Mouse (Mus musculus) lung, embryonic 15.5 days (tissue): ENCODE data around the gene Asb8. TPM values are rescaled to one million over a fixed set of nuclear protein-coding genes. Genes with fewer than 3 reads are reported as not detected.

Source experiments
- ATAC-seq: fragments of 200-750 bp; cut with Nextera tagmentation; 2 replicates; pipeline ENCODE4 v1.8.0; 2017; ENCODE audit warnings: moderate number of reproducible peaks, borderline replicate concordance; ENCODE audit not compliant: low FRiP score, low TSS enrichment; ENCODE audit errors: extremely low read depth
- H3K27ac ChIP-seq: fragments of 300-500 bp; sonication (generic); 2 replicates; pipeline ENCODE4 v1.5.1; 2015; ENCODE audit warnings: moderate library complexity, mild to moderate bottlenecking, inconsistent platforms
- H3K27me3 ChIP-seq: fragments of 300-500 bp; sonication (generic); 2 replicates; pipeline ENCODE4 v1.6.1; 2015; ENCODE audit warnings: inconsistent platforms
- H3K36me3 ChIP-seq: fragments of 300-500 bp; sonication (generic); 2 replicates; pipeline ENCODE4 v1.6.1; 2015; ENCODE audit warnings: inconsistent platforms
- H3K4me1 ChIP-seq: fragments of 300-500 bp; sonication (generic); 2 replicates; pipeline ENCODE4 v1.6.1; 2015; ENCODE audit warnings: inconsistent platforms
- H3K4me2 ChIP-seq: fragments of 300-500 bp; sonication (generic); 2 replicates; pipeline ENCODE4 v1.6.1; 2015; ENCODE audit warnings: inconsistent platforms, mild to moderate bottlenecking, moderate library complexity
- H3K4me3 ChIP-seq: fragments of 300-500 bp; sonication (generic); 2 replicates; pipeline ENCODE4 v1.5.1; 2015; ENCODE audit warnings: mild to moderate bottlenecking, inconsistent platforms
- H3K9ac ChIP-seq: fragments of 300-500 bp; sonication (generic); 2 replicates; pipeline ENCODE4 v1.6.1; 2015; ENCODE audit warnings: inconsistent platforms
- H3K9me3 ChIP-seq: fragments of 300-500 bp; sonication (generic); 2 replicates; pipeline ENCODE4 v1.6.1; 2016; ENCODE audit warnings: inconsistent platforms
- WGBS: fragments of 180-500 bp; shearing (Covaris S2); methylation state at CpG from one replicate; pipeline ENCODE4 v1.1.7; 2015; 5-methylcytosine and 5-hydroxymethylcytosine counted together
- polyA plus RNA-seq: library from polyadenylated mRNA; unstranded; fragments of >200 nt; fragmentation: Nextera tagmentation; extraction: Ambion mirVana; gene quantifications from 2 replicates; pipeline ENCODE4 v1.2.1, GENCODE M21; 2015

The Asb8 gene
- 43.6 and 44.4 TPM in 2 replicates for polyA plus RNA-seq

DNA sequence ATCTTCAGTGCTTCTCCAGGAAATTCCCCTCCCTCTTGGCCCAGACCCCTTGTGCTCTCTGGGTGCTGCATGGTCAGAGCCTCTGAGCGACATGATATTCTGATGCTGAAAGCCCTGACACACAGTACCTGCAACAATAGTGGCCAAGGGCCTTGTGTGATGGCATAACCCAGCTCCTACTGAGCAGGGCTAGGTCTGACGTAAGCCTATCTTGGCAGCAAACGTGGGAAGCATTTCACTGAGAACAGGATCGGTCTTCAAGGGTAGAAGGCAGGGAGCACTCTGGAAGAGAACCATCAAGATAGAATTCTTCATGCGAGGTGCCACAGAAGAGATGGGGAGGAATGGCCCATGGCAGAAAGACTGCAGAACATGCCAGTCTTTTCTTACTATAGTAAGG, at the start of gene Asb8:
Asb8 (minus strand) TSS at position 101 of the 400 bp plus-strand sequence.
- no peak within 1 kb of the TSS for H3K27ac ChIP-seq
- no peak for ATAC-seq
- H3K36me3 ChIP-seq, result no peaks in the 10 kb centered on the region
- no peak within 1 kb of the TSS for H3K4me2 ChIP-seq
- H3K9me3 ChIP-seq, result no peaks in the 10 kb centered on the region
- 69% methylated on average over 5 of the region's 5 CpGs for WGBS
- no peak within 1 kb of the TSS for H3K4me3 ChIP-seq
- peaks cover 11% of the 10 kb centered on the region for H3K4me1 ChIP-seq
- no peak within 1 kb of the TSS for H3K9ac ChIP-seq
- peaks cover 59% of the 10 kb centered on the region for H3K27me3 ChIP-seq

DNA sequence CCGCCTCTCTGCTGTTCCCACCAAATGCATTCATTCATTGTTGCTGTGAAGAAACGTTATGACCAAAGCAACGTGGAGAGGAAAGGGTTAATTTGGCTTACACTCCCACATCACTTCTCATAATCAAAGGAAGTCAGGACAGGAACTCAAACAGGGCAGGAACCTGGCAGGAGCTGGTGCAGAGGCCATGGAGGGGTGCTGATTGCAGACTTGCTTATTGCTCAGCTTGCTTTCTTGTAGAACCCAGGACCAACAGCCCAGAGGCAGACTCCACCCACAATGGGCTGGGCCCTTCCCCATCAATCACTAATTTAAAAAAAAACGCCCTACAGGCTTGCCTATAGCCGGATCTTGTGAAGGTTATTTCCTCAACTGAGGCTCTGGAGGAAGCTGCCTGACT, 48.7 kb upstream of the Asb8 start:
- Histone ChIP-seq H3K4me1 (no peaks in the 10 kb centered on the region), H3K36me3 (no peaks in the 10 kb centered on the region), H3K4me2 (no peak overlapping the region), H3K27ac (peak overlapping the region; percentile 60), H3K9me3 (no peaks in the 10 kb centered on the region), H3K9ac (no peak overlapping the region), H3K4me3 (no peak overlapping the region), H3K27me3 (no peaks in the 10 kb centered on the region)
- ATAC-seq, result 0 out of 2 replicates have a peak, but pooled peaks have one; percentile 23
- WGBS, result 47% methylated on average over 5 of the region's 5 CpGs

DNA sequence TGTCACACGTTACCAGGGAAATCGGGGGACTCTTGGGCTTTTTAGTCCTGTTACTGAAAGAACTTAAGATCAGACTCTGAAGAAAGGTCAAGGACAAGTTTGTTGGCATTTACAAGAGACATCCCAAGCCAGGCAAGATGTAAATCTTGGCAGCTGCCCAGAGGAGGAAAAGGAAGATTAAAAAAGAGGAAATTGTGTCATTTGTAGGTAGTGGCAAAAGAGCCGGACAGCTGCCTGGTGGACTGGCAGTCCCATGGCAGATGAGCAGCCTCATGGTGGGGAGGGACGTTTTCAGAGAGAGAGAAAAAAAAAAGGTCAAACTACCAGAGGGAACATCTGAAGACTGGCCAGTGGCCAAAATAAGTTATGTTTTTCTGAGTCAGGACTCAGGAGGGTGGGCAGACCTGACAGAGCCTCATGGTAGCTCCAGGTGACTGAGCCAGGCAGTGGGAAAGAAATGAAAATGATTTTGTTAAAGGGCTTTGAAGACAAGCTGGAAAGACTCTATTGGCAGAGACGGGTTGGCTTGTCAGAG, 48.0 kb upstream of the Asb8 start:
- Histone ChIP-seq H3K36me3 (no peaks in the 10 kb centered on the region), H3K27me3 (no peaks in the 10 kb centered on the region), H3K9ac (no peak overlapping the region), H3K4me2 (no peak overlapping the region), H3K27ac (peak overlapping the region; percentile 60), H3K4me1 (no peaks in the 10 kb centered on the region), H3K9me3 (no peaks in the 10 kb centered on the region), H3K4me3 (no peak overlapping the region)
- WGBS, result 54% methylated on average over 5 of the region's 5 CpGs
- ATAC-seq, result no peak

DNA sequence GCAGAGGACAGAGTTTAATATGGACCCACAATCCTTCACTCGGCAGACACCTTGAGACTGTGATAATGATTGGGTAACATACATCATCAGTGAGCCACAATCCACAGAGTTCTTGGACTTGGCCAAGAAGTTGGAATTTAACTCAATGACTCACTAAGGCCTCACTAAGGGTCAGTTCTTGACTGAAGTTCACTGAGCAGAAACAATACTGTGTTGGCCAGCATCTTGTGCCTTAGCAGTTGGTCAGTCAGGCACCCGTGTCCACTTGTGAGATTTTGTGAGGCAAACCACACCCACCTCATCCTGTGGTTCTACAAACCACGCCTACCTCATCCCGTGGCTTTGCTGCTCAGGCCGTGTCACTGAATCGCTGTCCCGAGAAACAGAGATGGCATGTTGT, 44.3 kb upstream of the Asb8 start:
- no peak overlapping the region for H3K27ac ChIP-seq
- H3K4me3 ChIP-seq, result no peak overlapping the region
- 72% methylated on average over 7 of the region's 7 CpGs for WGBS
- H3K27me3 ChIP-seq, result no peaks in the 10 kb centered on the region
- H3K4me2 ChIP-seq, result no peak overlapping the region
- no peaks in the 10 kb centered on the region for H3K4me1 ChIP-seq
- H3K9me3 ChIP-seq, result no peaks in the 10 kb centered on the region
- H3K36me3 ChIP-seq, result no peaks in the 10 kb centered on the region
- ATAC-seq, result no peak
- no peak overlapping the region for H3K9ac ChIP-seq

- no peaks in the 10 kb centered on the region for H3K27me3 ChIP-seq
- WGBS, result 61% methylated on average over 3 of the region's 3 CpGs
- H3K36me3 ChIP-seq, result no peaks in the 10 kb centered on the region
- no peak for ATAC-seq
- H3K4me1 ChIP-seq, result no peaks in the 10 kb centered on the region
- H3K4me3 ChIP-seq, result no peak within 1 kb of the TSS
- H3K4me2 ChIP-seq, result no peak within 1 kb of the TSS
- no peak within 1 kb of the TSS for H3K9ac ChIP-seq
- no peaks in the 10 kb centered on the region for H3K9me3 ChIP-seq
- H3K27ac ChIP-seq, result no peak within 1 kb of the TSS
These were observed 30.0 kb upstream of the Asb8 start, which contains the start of gene Olfr288 for GRCm38 (mm10) chr15:98195442-98195841. Olfr288 (minus strand) TSS chr15:98195542.

- Histone ChIP-seq H3K4me1 (peaks cover 12% of the 10 kb centered on the region), H3K36me3 (no peaks in the 10 kb centered on the region), H3K4me3 (no peak overlapping the region), H3K27me3 (0 out of 2 replicates have a peak, but pooled peaks cover 2% of the 10 kb centered on the region), H3K9ac (no peak overlapping the region; the same call in 1 of the 2 replicates), H3K4me2 (no peak overlapping the region), H3K9me3 (no peaks in the 10 kb centered on the region), H3K27ac (no peak overlapping the region)
- ATAC-seq, result no peak
- 47% methylated on average over 4 of the region's 4 CpGs for WGBS
These were observed 19.0 kb upstream of the Asb8 start for GRCm38 (mm10) chr15:98184456-98184855.

DNA sequence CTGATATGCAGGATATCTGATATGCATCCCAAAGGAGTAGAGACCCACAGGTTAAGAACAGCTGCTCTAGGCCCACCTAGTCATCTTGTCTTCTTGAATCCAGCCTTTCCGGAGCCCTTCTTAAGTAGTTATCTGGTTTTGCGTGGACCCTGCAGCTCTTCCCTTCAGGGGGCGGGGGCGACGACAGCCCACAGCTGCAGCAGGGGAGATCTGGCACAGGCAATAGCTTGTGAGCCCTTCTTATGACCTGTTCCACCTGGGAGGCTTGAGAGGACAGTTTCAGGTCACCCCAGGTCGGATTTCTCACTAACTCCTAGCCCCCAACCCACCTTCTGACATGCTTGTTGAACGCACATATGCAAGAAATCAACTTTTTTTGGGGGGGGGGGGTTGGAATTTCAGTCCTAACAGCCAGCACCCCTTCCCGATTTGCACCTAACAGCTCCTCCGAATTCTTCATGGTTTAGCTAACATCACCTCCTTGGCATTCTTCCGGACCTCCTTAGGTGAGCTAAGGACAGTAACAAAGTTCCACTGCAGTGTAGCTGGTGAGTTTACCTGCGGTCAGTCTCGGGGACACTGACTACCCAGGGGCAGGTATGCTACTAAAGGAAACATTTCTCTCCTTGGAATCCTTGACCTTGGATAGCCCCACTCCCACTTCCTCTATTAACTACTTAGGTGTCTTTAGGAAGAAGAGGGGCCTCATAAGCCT, 16.6 kb upstream of the Asb8 start:
- WGBS, result 63% methylated on average over 12 of the region's 12 CpGs
- Histone ChIP-seq H3K9me3 (no peaks in the 10 kb centered on the region), H3K27ac (no peak overlapping the region), H3K4me2 (peak overlapping the region; percentile 78; the same call in 1 of the 2 replicates), H3K4me1 (peaks cover 12% of the 10 kb centered on the region), H3K36me3 (no peaks in the 10 kb centered on the region), H3K9ac (no peak overlapping the region), H3K4me3 (no peak overlapping the region), H3K27me3 (peaks cover 19% of the 10 kb centered on the region; the same call in 1 of the 2 replicates)
- no peak for ATAC-seq

- Histone ChIP-seq H3K4me2 (peak overlapping the region; percentile 78), H3K36me3 (no peaks in the 10 kb centered on the region), H3K27me3 (peaks cover 24% of the 10 kb centered on the region; the same call in 1 of the 2 replicates), H3K4me3 (peak overlapping the region; percentile 63), H3K9ac (0 out of 2 replicates have a peak overlapping the region, but pooled peaks have one; percentile 0), H3K4me1 (peaks cover 12% of the 10 kb centered on the region), H3K27ac (peak overlapping the region; percentile 20; the same call in 1 of the 2 replicates), H3K9me3 (no peaks in the 10 kb centered on the region)
- under 1% methylated on average over 30 of the region's 30 CpGs for WGBS
- peak; percentile 97 for ATAC-seq
These were observed 15.8 kb upstream of the Asb8 start for GRCm38 (mm10) chr15:98181132-98181711.

DNA sequence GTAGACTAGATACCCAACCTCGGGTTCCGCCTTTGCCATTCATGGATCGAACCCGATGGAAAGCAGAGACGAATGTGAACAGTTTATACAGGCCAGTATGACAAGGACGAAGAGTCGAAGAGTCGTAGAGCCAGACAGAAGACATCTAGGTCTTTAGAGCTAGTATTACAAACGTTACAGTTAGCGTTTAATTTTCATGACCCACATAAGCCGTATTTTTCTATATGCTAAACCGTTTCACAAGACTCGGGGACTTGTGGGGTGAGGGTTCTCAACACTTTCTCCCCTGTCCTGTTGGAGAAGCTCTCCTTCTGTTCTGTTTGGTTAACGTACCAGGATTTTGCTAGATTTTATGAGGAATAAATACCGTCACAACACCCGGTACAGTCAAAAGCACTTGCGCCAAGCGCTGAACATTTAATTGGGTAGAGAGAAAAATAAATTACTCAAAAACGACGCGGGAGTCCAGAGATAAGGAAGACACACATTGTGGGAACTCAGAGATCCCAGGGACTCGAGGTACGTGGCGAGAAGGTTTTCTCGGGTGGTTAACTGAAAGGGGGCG, 15.2 kb upstream of the Asb8 start:
- Histone ChIP-seq H3K4me3 (peak overlapping the region; percentile 63), H3K27me3 (peaks cover 29% of the 10 kb centered on the region; the same call in 1 of the 2 replicates), H3K9me3 (no peaks in the 10 kb centered on the region), H3K4me1 (peaks cover 12% of the 10 kb centered on the region), H3K36me3 (no peaks in the 10 kb centered on the region), H3K4me2 (peak overlapping the region; percentile 78), H3K9ac (0 out of 2 replicates have a peak overlapping the region, but pooled peaks have one; percentile 0), H3K27ac (peak overlapping the region; percentile 20; the same call in 1 of the 2 replicates)
- no peak for ATAC-seq
- WGBS, result 8% methylated on average over 26 of the region's 26 CpGs

DNA sequence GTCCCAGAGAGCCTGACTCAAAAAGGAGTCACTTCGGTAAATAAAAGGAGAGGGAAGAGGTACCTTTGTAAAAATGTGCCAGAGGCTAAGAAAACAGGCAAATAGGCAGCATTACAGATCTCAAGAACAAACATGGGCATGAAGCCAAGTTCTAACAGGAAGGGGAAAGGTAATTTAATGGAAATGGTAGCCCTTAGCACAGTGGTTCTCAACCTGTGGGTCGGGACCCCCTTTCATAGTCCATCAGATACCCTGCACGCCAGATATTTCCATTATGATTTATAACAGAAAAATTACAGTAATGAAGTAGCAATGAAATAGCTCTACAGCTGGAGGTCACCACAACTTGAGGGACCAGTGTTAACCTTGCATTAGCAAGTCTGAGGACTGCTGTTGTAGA, 11.9 kb upstream of the Asb8 start:
- no peak overlapping the region for H3K4me2 ChIP-seq
- no peaks in the 10 kb centered on the region for H3K9me3 ChIP-seq
- no peak for ATAC-seq
- H3K36me3 ChIP-seq, result no peaks in the 10 kb centered on the region
- H3K9ac ChIP-seq, result no peak overlapping the region
- H3K4me3 ChIP-seq, result no peak overlapping the region
- peaks cover 12% of the 10 kb centered on the region for H3K4me1 ChIP-seq
- peaks cover 53% of the 10 kb centered on the region; the same call in 1 of the 2 replicates for H3K27me3 ChIP-seq
- no peak overlapping the region for H3K27ac ChIP-seq
- WGBS, result 53% methylated on average over 3 of the region's 3 CpGs

DNA sequence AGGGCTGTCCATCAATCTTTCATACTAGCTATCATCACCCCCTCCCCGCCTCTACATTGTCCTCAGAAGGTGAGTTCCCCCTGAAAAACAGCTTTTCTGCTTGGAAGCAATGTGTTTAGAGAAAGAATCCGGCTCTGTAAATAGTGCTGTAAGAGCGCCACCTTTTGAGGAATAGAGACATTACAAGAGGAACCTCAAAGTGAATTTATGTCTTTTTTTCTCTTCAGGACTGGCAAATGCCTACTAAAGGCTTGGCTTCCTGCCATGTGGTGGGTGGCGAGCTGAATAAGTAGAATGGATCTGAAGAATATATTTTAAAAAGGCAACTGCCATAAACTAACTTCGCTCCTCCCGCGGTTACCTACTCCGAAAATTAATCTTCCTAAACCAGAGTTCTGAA, 8.4 kb upstream of the Asb8 start:
- H3K27me3 ChIP-seq, result peaks cover 79% of the 10 kb centered on the region

More for the DNA sequence above, 8.4 kb upstream of the Asb8 start:
- H3K36me3 ChIP-seq, result no peaks in the 10 kb centered on the region
- H3K27ac ChIP-seq, result no peak overlapping the region
- no peak for ATAC-seq
- H3K4me1 ChIP-seq, result no peaks in the 10 kb centered on the region
- no peaks in the 10 kb centered on the region for H3K9me3 ChIP-seq
- WGBS, result 36% methylated on average over 8 of the region's 8 CpGs
- no peak overlapping the region for H3K4me3 ChIP-seq
- H3K9ac ChIP-seq, result no peak overlapping the region
- H3K4me2 ChIP-seq, result no peak overlapping the region
